Mouse (Mus musculus): Measurements from ENCODE around the gene Hoxb3.

The Hoxb3 gene

GRCm38 (mm10) chr11:96352691-96353521 is 29.8 kb downstream of the Hoxb3 start:
- DNase-seq (ENCODE audit: low spot score in 2 of 2), result peak in 1 of 2 experiments; percentile 17

GRCm38 (mm10) chr11:96353522-96353841 is 30.4 kb downstream of the Hoxb3 start:
- no peak for DNase-seq (ENCODE audit: low spot score in 2 of 2)

DNA sequence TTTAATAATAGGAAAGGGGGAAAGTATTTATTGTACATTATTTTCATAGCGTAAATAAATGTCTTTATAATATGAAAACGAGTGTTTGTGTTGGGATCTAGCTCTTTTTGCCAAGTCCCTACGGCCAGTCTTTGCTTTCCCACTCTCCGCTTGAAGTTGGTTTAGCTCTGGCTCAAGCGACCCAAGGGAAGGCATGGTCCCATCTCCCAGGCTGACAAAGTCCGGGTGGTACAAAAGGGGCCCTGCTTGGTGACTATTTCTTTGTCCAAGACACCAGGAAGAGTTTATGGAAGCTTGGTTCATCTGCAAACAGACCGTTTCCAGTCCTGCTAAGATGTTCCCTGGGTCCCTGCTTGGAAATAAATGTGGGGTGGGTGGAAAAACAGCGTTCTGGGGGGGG is 30.8 kb downstream of the Hoxb3 start:
- no peak for DNase-seq (ENCODE audit: low spot score in 2 of 2)

DNA sequence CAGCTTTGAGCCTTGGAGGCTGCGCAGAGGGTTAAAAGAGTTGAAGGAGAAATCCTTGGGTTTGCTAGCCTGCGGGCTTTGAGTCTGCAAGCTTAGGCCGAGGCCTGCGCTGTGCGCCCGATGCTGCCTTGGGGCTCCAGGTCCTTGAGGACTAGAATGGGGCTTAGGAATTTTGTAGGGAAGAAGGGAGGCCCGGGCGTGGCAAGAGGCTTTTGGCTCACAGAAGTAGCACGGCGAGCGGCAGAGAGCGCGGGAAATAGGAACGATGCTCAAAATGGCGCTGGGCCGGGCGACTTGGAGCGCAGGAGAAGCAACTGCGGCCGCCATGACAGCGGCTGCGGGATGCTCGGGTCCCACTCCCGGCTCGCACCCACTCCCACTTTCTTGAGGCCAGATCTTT is 31.2 kb downstream of the Hoxb3 start:
- DNase-seq (ENCODE audit: low spot score in 2 of 2), result no peak

GRCm38 (mm10) chr11:96354801-96355311 is 31.7 kb downstream of the Hoxb3 start:
- DNase-seq (ENCODE audit: low spot score in 2 of 2), result no peak

- no peak for DNase-seq (ENCODE audit: low spot score in 2 of 2)
These were observed 40.7 kb downstream of the Hoxb3 start for GRCm38 (mm10) chr11:96363807-96364206.

- DNase-seq (ENCODE audit: low spot score in 2 of 2), result no peak
These were observed 42.4 kb downstream of the Hoxb3 start, which contains the start of gene Hoxb1 for GRCm38 (mm10) chr11:96365441-96366091. TSS of gene Hoxb1 (plus strand) at chr11:96365752.

DNA sequence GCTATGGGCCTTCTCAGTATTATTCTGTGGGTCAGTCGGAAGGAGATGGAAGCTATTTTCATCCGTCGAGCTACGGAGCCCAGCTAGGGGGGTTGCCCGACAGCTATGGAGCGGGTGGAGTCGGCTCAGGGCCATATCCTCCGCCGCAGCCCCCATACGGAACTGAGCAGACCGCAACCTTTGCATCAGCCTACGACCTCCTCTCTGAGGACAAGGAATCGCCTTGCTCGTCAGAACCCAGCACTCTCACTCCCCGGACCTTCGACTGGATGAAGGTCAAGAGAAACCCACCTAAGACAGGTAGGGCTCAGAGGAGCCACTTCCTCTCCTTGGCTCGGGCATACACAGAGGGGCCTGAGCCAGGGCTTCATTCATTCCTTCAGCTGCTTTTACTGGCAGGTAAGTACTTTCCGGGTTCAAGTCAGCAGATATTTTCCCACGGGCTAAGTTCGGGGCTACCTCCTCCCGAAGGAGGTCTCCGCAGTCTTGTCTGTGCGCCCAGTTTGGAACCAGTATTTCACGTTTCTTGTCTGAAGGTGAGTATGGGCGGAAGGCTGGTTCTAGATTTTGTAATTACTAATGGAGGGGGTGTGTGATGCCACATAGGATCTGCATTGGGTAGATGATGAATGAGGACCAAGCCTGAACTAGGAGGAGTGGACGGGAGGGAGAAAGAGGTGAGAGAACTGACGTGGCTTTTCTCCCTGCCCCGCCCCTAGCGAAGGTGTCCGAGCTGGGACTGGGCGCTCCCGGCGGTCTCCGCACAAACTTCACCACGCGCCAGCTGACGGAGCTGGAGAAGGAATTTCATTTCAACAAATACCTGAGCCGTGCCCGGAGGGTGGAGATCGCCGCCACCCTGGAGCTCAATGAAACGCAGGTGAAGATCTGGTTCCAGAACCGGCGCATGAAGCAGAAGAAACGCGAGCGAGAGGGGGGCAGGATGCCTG is 43.2 kb downstream of the Hoxb3 start:
- no peak for DNase-seq (ENCODE audit: low spot score in 2 of 2)

DNA sequence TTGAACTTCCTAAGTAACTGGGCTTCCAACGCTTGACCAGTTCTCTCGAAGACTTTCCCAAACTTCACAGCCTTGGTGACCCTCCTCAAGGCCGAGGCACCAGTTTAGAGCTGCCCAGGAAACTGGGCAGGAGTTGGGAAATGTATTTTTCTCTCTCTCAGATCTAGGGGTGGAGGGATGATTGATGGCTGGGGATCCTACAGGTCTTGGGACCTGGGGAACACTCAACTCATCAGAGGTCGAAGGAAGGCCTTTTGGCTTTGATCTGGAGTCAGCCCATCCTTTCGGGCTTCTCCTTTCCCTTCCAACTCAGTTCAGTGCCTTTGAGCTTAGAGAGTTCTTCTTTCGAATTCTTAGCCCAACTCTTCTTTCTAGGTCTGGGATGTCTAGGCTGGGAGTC is 44.0 kb downstream of the Hoxb3 start:
- no peak for DNase-seq (ENCODE audit: low spot score in 2 of 2)

- no peak for DNase-seq (ENCODE audit: low spot score in 2 of 2)
These were observed 45.6 kb downstream of the Hoxb3 start for GRCm38 (mm10) chr11:96368686-96369085.

DNA sequence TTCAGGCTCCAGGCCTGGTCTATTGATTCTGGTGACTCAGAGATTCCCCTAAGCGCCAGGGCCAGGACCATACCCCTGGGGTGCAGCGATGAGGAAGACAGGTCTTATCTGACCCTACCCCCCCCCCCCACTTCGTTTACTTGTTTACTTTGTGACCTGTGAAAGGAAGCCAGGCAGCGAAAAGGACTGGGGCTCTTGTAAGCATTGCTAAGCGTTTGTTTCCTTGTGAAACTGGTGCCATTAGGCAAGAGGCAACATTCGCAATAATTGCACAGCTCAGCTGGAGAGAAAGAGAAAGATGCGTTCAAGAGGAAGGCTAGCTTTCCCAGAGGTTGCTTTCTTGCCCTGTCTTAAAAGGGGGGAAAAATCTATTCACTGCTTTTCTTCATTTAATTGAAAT is 46.0 kb downstream of the Hoxb3 start:
- DNase-seq (ENCODE audit: low spot score in 2 of 2), result no peak

GRCm38 (mm10) chr11:96371726-96372125 is 48.6 kb downstream of the Hoxb3 start:
- DNase-seq (ENCODE audit: low spot score in 2 of 2), result no peak

DNA sequence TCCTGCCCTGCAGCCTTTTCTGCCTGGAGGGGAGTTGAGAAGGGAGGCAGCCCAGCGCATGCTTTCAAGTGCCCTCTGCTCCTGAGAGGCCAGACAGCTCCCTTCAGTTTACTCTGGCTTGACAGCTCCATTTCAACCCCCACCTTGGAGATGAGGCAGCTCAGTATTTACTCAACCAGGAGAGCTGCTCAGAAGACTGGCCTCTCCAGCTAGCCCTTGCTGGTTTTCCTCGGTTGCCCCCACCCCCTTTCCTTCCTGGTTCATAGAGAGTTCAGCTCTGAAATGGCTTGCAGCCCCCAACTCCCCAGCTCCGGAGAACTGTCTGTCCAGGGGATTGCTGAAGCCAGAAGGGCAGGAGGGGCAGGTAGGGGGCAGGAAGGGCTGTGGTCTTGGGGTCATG is 49.4 kb downstream of the Hoxb3 start:
- DNase-seq (ENCODE audit: low spot score in 2 of 2), result no peak

GRCm38 (mm10) chr11:96374810-96375209 is 51.7 kb downstream of the Hoxb3 start:
- no peak for DNase-seq (ENCODE audit: low spot score in 2 of 2)

- no peak for DNase-seq (ENCODE audit: low spot score in 2 of 2)
These were observed 60.3 kb downstream of the Hoxb3 start for GRCm38 (mm10) chr11:96383381-96383780.

GRCm38 (mm10) chr11:96387635-96388034 is 64.5 kb downstream of the Hoxb3 start:
- no peak for DNase-seq (ENCODE audit: low spot score in 2 of 2)

DNA sequence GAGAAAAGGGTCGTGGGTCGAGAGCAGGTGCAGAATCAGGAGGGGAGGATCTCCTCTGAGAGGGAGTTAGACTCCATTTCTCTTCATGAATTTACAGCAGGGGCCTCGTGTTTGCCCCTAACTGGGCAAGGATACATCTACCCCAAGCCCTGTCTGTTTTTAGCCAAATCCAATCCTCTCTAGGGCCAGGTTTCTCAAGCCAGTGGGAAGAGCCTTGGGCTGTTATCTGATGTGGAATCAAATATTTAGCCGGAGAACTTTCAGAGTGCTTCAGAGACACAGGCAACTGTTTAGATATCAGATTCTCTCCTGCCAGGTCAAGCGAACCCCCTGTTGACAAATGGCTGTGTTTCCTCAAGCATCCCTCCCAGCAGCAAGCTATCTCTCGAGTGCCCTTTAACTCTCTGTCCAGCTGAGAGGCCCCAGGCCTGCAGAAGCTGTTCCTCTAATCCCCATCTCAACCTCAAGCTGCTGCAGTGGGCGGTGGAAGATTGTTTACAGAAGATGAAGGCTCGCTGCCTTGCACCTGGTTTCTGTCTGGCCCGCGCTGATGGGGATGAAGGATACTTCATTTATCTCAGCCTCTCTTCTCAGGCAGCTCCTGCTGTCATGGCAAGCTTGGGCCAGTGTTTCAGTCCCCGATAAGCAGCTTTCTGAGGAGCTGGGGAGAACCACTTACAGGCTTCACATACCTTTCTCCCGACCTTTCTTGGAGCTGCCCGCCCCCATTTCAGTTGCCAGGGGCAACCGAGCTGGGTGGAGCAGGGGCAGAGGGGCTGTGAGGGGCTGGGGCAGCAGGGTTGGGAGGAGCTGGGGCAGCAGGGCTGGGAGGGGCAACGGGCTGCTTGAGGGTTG is 73.9 kb downstream of the Hoxb3 start:
- DNase-seq (ENCODE audit: low spot score in 2 of 2), result no peak

Data from thymus, postnatal 10 days (tissue).